Mouse (Mus musculus): ENCODE data around the gene Crp. TPM values are rescaled to one million over a fixed set of nuclear protein-coding genes. Genes with fewer than 3 reads are reported as not detected.

Gene Crp
- total RNA-seq, 2 experiments from 2014 or later, result not detected

DNA sequence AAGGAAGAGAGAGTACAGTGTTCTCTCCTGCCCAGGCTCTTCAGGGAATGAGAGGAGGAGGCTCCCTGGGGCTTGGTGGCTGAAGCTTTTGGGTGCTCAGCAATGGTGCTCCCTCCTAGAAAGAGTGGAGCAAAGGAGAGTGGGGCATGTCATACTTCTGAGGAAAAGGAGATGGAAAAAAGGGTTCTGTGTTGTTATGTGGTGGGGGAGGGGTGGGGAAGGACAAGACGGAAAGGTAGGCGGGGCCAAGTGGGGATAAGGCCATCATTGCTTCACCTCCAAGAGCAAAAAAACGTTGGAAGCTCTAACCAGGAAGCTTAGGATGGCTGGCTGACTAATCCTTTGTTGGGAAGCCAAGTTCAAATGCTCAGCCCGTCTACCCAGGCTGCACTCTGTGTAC is 14.1 kb downstream of the Crp start:
- peak; percentile 8 for DNase-seq

- no peak for DNase-seq
These were observed 53.4 kb downstream of the Crp start for GRCm38 (mm10) chr1:172751241-172751640.

DNA sequence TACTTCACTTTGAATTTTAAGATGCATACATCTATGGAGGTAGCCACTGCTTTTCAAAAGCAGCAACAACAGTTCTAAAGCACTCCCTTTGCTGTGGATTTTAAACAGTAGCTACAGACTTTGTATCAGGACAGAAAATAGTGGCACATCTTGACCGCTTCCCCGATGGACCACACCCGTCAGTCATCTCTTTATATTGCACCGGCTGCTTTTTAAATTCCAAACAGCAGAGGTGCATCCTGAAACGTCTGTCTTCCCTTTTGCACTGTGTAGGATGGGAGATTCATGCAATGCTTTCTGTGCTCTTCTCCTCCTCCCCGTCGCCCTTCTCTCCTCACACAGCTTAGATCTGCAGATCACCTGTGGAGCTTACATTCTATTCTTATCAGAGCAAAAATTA is 57.3 kb downstream of the Crp start:
- no peak for DNase-seq

DNA sequence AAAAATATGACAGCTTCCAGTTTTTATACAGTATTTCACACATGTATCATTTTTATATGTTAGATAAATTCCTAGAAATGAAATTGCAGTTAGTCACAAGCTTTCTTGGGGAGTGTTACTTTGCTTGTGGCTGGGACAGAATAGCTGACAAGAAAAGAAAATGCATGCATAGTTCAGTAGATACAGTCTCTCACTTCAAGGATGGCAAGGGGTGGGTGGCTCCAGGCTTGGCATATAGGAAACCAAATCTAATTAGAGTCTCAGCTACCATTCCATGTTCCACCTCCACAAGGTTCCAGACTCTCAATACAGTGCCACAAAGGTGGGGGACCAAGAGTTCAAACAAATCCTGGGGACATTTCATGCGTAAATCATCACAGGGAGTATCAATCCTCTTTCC is 61.7 kb downstream of the Crp start:
- DNase-seq, result no peak

DNA sequence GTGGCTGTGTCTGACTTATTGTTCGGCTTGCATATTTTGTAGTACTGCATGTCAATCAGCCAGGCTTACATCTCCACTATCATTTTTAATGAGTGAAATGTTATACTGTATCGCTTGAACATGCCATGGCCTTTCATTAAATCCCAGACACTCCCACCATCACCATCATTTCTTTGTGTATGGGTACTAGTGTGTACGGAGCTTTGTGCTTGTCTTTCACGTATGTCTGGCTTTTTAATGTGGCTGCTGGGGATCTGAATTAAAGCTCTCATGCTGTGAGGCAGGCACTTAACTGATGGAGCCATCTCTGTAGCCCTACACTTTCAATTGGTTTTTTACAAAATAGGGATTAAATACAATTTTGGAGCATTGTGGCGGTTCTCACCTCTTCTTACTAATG is 81.3 kb downstream of the Crp start:
- no peak for DNase-seq

GRCm38 (mm10) chr1:172785322-172785721 is 87.5 kb downstream of the Crp start:
- DNase-seq, result no peak

- DNase-seq, result no peak
These were observed 88.0 kb downstream of the Crp start for GRCm38 (mm10) chr1:172785886-172786285.

GRCm38 (mm10) chr1:172828975-172829374 is 131.1 kb downstream of the Crp start:
- no peak for DNase-seq

DNA sequence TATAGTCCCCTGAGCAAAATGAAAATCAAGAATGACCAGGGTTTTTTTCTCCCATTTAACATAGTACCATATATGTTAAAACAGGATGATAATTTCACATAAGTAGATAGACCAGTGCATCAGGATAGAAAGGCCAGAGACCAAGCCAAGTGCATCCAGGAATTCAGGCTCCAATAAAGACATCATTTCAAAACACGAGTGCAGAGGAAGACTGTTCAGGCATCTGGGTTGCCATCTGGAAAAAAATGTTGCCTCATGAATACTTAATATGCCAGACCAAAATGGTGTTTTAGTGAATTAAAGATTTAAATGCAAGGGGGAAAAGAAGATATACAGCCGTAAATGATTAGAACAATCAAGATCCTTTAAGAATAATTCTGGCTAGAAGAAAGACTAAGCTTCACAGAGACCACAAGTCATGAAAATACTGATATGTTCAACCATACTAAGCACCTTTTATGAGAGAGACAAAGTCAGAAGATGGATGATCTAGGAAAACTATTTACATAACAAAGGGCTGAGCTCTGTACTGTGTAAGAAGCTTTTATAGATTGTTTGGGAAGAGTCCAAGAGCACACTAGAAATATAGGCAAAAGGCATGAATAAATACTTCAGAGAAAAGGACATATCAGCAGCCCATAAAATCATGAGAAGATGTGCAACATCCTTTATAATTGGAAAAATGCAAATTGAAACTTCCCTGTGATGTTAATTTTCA is 149.3 kb downstream of the Crp start:
- DNase-seq, result no peak

DNA sequence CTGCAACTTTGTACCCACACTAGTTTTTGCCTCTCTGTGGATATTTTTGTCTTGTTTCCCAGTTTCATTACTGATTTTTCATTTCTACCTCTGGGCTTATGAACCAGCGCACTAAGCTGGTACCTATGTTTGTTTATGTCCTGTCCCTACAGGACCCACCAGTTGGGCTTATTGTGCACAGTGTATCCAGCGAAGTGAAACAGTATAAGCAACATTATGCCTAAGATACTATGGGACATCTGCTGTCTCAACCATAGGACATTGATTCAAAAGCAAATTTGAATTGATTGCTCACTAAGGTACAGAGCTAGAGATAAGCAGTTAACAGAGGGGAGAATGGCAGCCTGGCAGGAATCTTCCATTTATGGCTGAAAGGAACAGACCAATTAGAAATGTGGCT is 150.3 kb downstream of the Crp start:
- no peak for DNase-seq

GRCm38 (mm10) chr1:172875265-172875664 is 177.4 kb downstream of the Crp start:
- DNase-seq, result no peak

DNA sequence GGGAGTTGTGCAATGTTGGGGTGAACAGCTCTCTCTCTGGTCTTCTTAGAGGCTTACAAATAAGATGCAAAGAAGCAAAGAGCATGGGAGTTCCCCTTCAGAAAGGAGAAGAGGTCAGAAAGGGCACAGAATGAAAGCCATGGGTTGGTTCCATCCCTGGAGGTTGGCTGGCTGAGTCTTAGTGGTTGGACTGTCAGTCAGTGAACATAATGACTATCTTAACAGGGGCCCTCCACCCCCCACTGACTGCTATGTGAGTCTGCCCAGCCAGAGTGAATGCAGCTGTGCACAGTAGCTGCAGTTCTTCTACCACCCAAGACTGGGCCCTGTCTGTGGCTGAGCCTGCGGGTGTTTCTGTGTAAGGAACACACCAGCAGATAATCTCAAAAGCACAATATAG is 178.8 kb downstream of the Crp start:
- DNase-seq, result no peak

Other genes with a start within 250 kb of the Crp start
- gene Slamf9, start 222.7 kb upstream of the Crp start, total RNA-seq (2021), result 1 to 10 TPM; 1.4 to 1.8 TPM
- 1 to 10 TPM; 2.5 to 3.1 TPM for gene Igsf9, start 216.3 kb upstream of the Crp start, total RNA-seq (2021)
- 100 to 1,000 TPM; 230 to 244 TPM for gene Tagln2, start 198.0 kb upstream of the Crp start, total RNA-seq (2021)
- 1 to 10 TPM; 3.3 to 3.5 TPM for gene Cfap45, start 177.3 kb upstream of the Crp start, total RNA-seq (2021)
- gene Vsig8, start 142.1 kb upstream of the Crp start, total RNA-seq (2021), result under 1 TPM in 1 of 2 experiments, not detected in 1; 0.17 TPM
- gene Slamf8, start 107.5 kb upstream of the Crp start, total RNA-seq (2021), result not detected
- not detected for gene Fcrl6, start 95.5 kb upstream of the Crp start, total RNA-seq (2021)
- 1 to 10 TPM; 6.0 to 6.3 TPM for gene Dusp23, start 65.1 kb upstream of the Crp start, total RNA-seq (2021)
- not detected for gene Apcs, start 197.0 kb downstream of the Crp start, total RNA-seq (2021)